Mouse (Mus musculus): Measurements from ENCODE around the gene Klrb1f. TPM values are rescaled to one million over a fixed set of nuclear protein-coding genes. Genes with fewer than 3 reads are reported as not detected.
"Not testable (repeated sequence)": the region's sequence is repeated elsewhere in the genome, so short reads cannot be mapped to it uniquely, and the experiment has no call there.

Gene Klrb1f
- polyA plus RNA-seq (2015; fragmentation: Nextera tagmentation; extraction: Ambion mirVana): 0.58 and 0.78 TPM in 2 replicates

DNA sequence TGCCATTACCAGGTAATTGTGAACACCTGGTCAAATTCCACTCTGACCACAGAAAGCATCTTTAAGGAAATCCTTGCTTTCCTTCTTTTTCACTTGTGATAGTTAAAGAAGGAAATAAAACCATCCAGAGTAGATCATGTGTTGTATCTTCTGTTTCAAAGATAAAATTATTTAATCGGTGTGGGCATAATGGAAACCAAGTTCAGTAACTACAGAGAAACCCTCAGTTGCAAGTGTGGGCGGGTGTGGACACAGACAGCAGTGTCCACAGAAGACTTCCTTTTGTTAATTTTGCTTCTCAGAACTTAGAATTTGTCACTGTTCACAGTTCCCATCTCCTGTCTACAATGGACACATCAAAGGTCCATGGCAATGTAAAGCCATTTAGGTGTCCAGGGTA lies at the start of gene Klrb1f:
TSS of gene Klrb1f (plus strand) at position 301 of the 400 bp plus-strand sequence.
- H3K9me3 ChIP-seq (replicated peaks): no peaks in the 10 kb centered on the region
- no peak within 1 kb of the TSS for H3K27ac ChIP-seq (replicated peaks)
- no peak for ATAC-seq (ENCODE audit: low FRiP score)
- WGBS: 90% methylated on average over 2 of the region's 2 CpGs
- no peak within 1 kb of the TSS for H3K4me3 ChIP-seq (replicated peaks)
- no peak within 1 kb of the TSS for H3K9ac ChIP-seq (replicated peaks)
- 0 out of 2 replicates have a peak, but pooled peaks cover 8% of the 10 kb centered on the region for H3K4me1 ChIP-seq
- H3K27me3 ChIP-seq (replicated peaks): no peaks in the 10 kb centered on the region
- no peaks in the 10 kb centered on the region for H3K36me3 ChIP-seq
- no peak within 1 kb of the TSS for H3K4me2 ChIP-seq

DNA sequence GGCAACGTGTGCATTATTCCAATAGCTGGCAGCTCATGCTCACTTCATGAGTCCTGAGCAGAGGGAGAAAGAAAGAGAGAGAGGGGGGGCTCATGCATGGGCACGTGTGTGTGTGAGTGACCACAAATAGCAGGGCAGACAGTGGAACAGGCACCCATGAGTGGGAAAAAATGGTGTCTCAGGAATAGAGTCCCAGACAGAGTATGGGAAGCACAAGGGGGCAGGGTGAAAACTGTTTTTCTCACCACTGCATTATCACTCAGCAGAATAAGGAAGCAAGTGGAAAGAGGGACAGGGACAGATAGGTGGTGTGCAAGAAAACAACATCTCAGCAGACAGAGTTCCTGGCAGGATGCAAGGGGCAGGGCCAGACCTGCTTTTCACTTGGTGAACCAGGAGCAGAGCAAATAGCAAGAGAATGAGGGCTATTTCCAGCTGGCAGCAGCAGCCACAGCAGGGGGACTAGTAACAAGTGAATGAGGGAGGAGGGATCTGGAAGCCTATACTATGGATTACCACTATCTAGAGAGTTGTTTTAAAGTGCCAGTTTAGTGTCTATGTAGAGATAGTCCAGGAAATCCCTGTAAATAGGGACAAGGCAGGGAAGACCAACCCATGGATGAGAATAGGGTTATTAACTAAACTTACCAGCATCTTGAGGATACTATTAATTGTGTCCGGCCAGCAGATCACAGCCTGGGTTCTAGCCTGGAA lies 49.5 kb upstream of the Klrb1f start:
- H3K36me3 ChIP-seq: no peaks in the 10 kb centered on the region
- peaks cover 12% of the 10 kb centered on the region; the same call in 1 of the 2 replicates for H3K4me1 ChIP-seq
- H3K9me3 ChIP-seq (replicated peaks): no peaks in the 10 kb centered on the region
- 56% methylated on average over 3 of the region's 3 CpGs for WGBS
- ATAC-seq (ENCODE audit: low FRiP score): no peak
- H3K27ac ChIP-seq (replicated peaks): no peak overlapping the region
- H3K4me3 ChIP-seq (replicated peaks): no peak overlapping the region
- peak overlapping the region; percentile 43 for H3K4me2 ChIP-seq
- H3K9ac ChIP-seq (replicated peaks): no peak overlapping the region
- no peaks in the 10 kb centered on the region; the same call in 1 of the 2 replicates for H3K27me3 ChIP-seq (replicated peaks)

DNA sequence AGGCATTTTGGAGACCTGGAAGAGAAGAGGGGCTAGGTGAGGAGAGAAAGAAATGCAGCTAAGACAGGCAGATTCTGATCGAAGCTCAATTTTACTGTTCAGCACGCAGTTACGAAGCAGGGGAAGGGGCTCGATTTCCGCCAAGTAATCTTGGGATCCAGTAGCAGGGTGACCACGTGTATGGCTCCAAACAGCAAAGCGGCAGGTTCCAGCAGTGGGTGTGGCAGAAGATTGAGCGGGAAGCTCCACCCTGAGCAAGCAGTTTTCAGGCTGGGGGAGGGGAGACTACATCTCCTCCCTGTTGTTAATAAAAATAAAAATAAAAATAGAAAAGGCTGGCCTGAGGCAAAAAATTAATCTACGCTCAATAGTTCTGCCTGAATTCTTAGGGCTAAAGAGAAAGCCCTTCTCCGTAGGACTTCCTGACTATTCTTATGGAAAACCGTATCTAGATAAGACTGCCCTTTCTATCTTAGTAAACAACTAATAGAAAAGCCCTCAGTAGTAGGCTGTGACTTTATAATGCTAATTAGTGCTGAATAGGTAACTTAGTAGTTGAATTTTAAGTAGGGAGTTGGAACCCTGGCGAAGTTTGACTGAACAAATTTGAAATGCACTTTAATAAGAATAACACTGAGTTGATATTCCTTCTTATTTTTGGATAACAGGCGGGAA lies 48.8 kb upstream of the Klrb1f start:
- Histone ChIP-seq H3K27me3 (replicated peaks) (no peaks in the 10 kb centered on the region; the same call in 1 of the 2 replicates), H3K27ac (replicated peaks) (no peak overlapping the region), H3K9me3 (replicated peaks) (no peaks in the 10 kb centered on the region), H3K9ac (replicated peaks) (no peak overlapping the region), H3K4me3 (replicated peaks) (no peak overlapping the region), H3K36me3 (no peaks in the 10 kb centered on the region), H3K4me2 (peak overlapping the region; percentile 43), H3K4me1 (peaks cover 12% of the 10 kb centered on the region; the same call in 1 of the 2 replicates)
- WGBS: 54% methylated on average over 13 of the region's 13 CpGs
- ATAC-seq (ENCODE audit: low FRiP score): no peak

- Histone ChIP-seq H3K36me3 (no peaks in the 10 kb centered on the region), H3K27ac (replicated peaks) (no peak overlapping the region), H3K9ac (replicated peaks) (no peak overlapping the region), H3K27me3 (replicated peaks) (no peaks in the 10 kb centered on the region), H3K9me3 (replicated peaks) (no peaks in the 10 kb centered on the region), H3K4me3 (replicated peaks) (no peak overlapping the region), H3K4me2 (no peak overlapping the region), H3K4me1 (peaks cover 7% of the 10 kb centered on the region; the same call in 1 of the 2 replicates)
- ATAC-seq (ENCODE audit: low FRiP score): no peak
- 90% methylated on average over 2 of the region's 2 CpGs for WGBS
Measured at GRCm38 (mm10) chr6:129001392-129001791, 44.3 kb upstream of the Klrb1f start.

DNA sequence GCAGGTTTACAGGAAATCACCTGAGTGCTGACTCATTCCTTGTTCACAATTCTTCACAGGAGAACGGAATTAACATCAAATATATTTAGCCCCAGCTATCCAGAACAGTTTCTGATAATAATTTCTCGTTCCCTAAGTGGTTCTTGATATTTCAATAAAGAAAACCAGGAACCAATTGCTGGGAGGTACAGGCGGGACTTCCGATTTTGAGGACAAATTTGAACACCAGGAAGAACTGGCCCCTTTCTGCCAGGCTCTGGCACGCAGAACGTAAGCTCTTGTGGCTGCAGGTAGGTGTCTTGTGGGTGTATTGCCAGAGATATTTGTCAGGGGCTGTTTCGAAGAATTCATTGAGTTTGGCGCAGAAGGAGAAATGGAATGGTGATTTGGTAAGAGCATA lies 37.1 kb upstream of the Klrb1f start:
- no peaks in the 10 kb centered on the region for H3K27me3 ChIP-seq (replicated peaks)
- H3K9me3 ChIP-seq (replicated peaks): no peaks in the 10 kb centered on the region
- no peak overlapping the region for H3K4me3 ChIP-seq (replicated peaks)
- no peak for ATAC-seq (ENCODE audit: low FRiP score)
- no peak overlapping the region for H3K9ac ChIP-seq (replicated peaks)
- H3K36me3 ChIP-seq: no peaks in the 10 kb centered on the region
- no peaks in the 10 kb centered on the region for H3K4me1 ChIP-seq
- H3K4me2 ChIP-seq: no peak overlapping the region
- H3K27ac ChIP-seq (replicated peaks): no peak overlapping the region
- 94% methylated on average over 8 of the region's 8 CpGs for WGBS

- H3K27ac ChIP-seq (replicated peaks); H3K27me3 ChIP-seq (replicated peaks); H3K9me3 ChIP-seq (replicated peaks); ATAC-seq (ENCODE audit: low FRiP score); H3K4me3 ChIP-seq (replicated peaks); H3K4me2 ChIP-seq; H3K36me3 ChIP-seq; H3K9ac ChIP-seq (replicated peaks); H3K4me1 ChIP-seq: not testable (repeated sequence)
- 91% methylated on average over 7 of the region's 7 CpGs for WGBS
Measured at GRCm38 (mm10) chr6:129009846-129010504, 35.7 kb upstream of the Klrb1f start.

DNA sequence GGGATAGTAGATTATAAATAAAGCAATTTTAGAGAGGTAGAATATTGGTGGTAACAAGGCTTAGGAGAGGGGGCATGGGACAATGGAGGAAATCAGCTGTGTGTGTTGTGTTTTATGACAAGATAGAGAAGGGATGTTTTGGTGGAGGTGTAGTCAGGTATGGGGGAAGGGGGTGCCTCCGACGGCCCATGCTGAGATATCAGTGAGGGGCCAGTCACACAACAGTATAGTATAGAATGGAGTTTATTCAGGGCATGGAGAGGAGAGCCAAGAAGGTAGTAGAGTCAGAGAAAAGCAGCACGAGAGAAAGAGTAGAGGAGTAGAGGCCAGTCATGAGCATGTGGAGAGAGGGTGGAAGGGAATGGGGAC lies 35.2 kb upstream of the Klrb1f start:
- Histone ChIP-seq H3K9ac (replicated peaks) (no peak overlapping the region), H3K4me1 (no peaks in the 10 kb centered on the region), H3K4me3 (replicated peaks) (no peak overlapping the region), H3K36me3 (no peaks in the 10 kb centered on the region), H3K4me2 (no peak overlapping the region), H3K9me3 (replicated peaks) (no peaks in the 10 kb centered on the region), H3K27me3 (replicated peaks) (no peaks in the 10 kb centered on the region), H3K27ac (replicated peaks) (no peak overlapping the region)
- 82% methylated on average over 3 of the region's 3 CpGs for WGBS
- no peak for ATAC-seq (ENCODE audit: low FRiP score)

GRCm38 (mm10) chr6:129012012-129012411 lies 33.7 kb upstream of the Klrb1f start:
- H3K9me3 ChIP-seq (replicated peaks); H3K27me3 ChIP-seq (replicated peaks); H3K4me3 ChIP-seq (replicated peaks); H3K4me2 ChIP-seq; H3K9ac ChIP-seq (replicated peaks); H3K36me3 ChIP-seq; H3K4me1 ChIP-seq; ATAC-seq (ENCODE audit: low FRiP score); H3K27ac ChIP-seq (replicated peaks): not testable (repeated sequence)
- 96% methylated on average over 20 of the region's 23 CpGs for WGBS

- no peaks in the 10 kb centered on the region for H3K9me3 ChIP-seq (replicated peaks)
- H3K27me3 ChIP-seq (replicated peaks): no peaks in the 10 kb centered on the region
- H3K4me2 ChIP-seq: no peak overlapping the region
- H3K9ac ChIP-seq (replicated peaks): no peak overlapping the region
- no peaks in the 10 kb centered on the region for H3K4me1 ChIP-seq
- H3K27ac ChIP-seq (replicated peaks): no peak overlapping the region
- 72% methylated on average over 1 of the region's 1 CpGs for WGBS
- H3K4me3 ChIP-seq (replicated peaks): no peak overlapping the region
- no peaks in the 10 kb centered on the region for H3K36me3 ChIP-seq
- no peak for ATAC-seq (ENCODE audit: low FRiP score)
Measured at GRCm38 (mm10) chr6:129012966-129013365, 32.7 kb upstream of the Klrb1f start.

DNA sequence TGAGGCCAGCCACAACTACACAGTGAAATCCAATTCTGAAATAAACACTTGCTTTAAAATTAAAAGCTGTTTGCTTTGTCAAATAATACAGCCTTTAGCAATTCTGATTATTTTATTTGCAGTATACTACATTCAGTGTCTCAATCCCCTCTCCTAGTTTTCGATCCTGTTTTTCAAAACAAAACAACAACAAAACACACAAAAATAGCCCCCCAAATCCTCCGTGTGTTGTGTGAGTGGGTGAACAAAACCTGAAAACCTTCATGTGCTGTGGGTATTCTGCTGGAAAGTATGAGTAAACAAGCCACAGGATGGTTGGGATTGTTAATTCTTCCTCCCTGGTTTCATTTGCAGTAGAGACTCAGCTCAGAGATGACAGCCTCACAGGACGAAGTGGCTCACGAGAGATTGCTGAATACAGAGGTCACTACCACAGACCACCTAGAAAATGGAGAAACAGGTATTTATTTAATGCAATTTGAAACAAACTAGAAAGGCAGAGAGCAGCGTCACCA lies 31.9 kb upstream of the Klrb1f start:
- H3K4me2 ChIP-seq: no peak overlapping the region
- 90% methylated on average over 5 of the region's 5 CpGs for WGBS
- no peak for ATAC-seq (ENCODE audit: low FRiP score)
- H3K4me3 ChIP-seq (replicated peaks): no peak overlapping the region
- H3K27me3 ChIP-seq (replicated peaks): no peaks in the 10 kb centered on the region
- H3K4me1 ChIP-seq: no peaks in the 10 kb centered on the region
- no peaks in the 10 kb centered on the region for H3K9me3 ChIP-seq (replicated peaks)
- H3K9ac ChIP-seq (replicated peaks): no peak overlapping the region
- no peak overlapping the region for H3K27ac ChIP-seq (replicated peaks)
- no peaks in the 10 kb centered on the region for H3K36me3 ChIP-seq

- Histone ChIP-seq H3K27me3 (replicated peaks) (no peaks in the 10 kb centered on the region), H3K36me3 (no peaks in the 10 kb centered on the region), H3K4me2 (no peak overlapping the region), H3K9me3 (replicated peaks) (no peaks in the 10 kb centered on the region), H3K9ac (replicated peaks) (no peak overlapping the region), H3K27ac (replicated peaks) (no peak overlapping the region), H3K4me3 (replicated peaks) (no peak overlapping the region), H3K4me1 (no peaks in the 10 kb centered on the region)
- no peak for ATAC-seq (ENCODE audit: low FRiP score)
- WGBS: 80% methylated on average over 1 of the region's 1 CpGs
Measured at GRCm38 (mm10) chr6:129014399-129014798, 31.3 kb upstream of the Klrb1f start.
